Mouse (Mus musculus): ENCODE results near the gene Tnrc18.

DNA sequence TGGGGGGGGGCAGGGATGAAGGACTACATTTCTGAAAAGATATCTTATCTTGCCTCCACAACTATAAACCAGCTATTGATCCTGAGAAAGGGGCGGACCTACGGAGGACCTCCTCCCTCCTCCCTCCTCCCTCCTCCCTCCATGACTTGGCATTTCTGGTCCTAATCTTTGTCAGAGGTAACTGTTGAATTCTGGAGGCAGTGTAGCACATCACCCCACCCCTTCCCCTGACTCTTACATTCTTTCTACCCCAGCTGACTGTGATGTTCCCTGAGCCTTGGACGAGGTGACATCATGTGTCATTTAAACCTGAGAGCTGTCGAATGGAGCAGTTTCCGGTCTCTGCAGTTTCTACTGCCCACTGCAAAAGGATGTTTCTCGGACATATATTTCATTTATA is 36.1 kb upstream of the Tnrc18 start:
- TF ChIP-seq CTCF (IDR thresholded peaks at IDR 0.05; ENCODE audit: borderline replicate concordance, insufficient read depth, low read depth, low read length) = no peak
- TF ChIP-seq POLR2A (IDR thresholded peaks at IDR 0.05; ENCODE audit: borderline replicate concordance, insufficient read depth, low read length) = no peak
